Mouse (Mus musculus): ENCODE data around the gene Ccdc74a. TPM values are rescaled to one million over a fixed set of nuclear protein-coding genes. Genes with fewer than 3 reads are reported as not detected.
A peak's percentile ranks its signal among the peaks of the same experiment; 100 is the strongest.
"Not testable (repeated sequence)": the region's sequence is repeated elsewhere in the genome, so short reads cannot be mapped to it uniquely, and the experiment has no call there.

Gene Ccdc74a
- 4.8 and 4.9 TPM in 2 replicates for polyA plus RNA-seq (2015; fragmentation: Nextera tagmentation; extraction: Ambion mirVana)

DNA sequence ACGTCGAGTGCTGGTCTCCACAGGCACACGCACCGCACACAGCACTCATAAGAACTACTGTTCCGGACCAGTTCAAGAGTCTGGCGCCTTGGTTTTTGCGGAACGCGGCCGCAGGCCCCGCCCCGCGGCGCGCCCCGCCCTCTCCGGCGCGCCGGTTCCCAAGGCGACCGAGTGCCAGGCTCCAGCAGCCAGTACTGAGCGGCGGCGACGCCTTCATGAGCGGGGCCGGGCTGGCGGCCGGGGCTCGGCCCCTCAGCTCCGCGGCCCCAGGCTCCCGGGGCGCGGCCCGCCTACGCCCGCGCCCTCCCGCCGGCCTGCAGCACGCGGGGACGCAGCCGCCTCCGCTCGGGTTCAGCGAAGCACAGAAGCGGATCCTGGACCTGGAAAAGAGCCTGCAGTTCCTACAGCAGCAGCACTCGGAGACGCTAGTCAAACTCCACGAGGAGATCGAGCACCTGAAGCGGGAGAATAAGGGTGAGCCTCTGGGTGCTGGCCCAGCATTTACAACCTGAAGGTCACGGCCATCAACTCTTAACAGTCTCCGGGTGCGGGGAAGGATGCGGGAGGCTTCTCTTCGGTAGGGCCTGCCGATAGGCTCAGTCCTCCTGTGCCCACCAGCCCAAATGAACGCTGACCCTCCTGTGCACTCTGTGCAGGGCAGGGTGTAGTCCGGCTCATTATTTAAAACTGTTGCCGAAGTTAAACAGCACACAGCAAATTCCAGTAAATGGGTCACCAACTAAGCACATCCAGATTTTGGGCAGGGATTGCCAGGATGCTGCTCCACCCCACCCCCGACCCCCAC, at the start of gene Ccdc74a:
Gene Ccdc74a (plus strand): TSS at position 161 of the 805 bp plus-strand sequence.
- H3K36me3 ChIP-seq (ENCODE audit: control insufficient read depth, insufficient read depth, low read length), result peaks cover 10% of the 10 kb centered on the region; the same call in 1 of the 2 replicates
- 1% methylated on average over 62 of the region's 65 CpGs for WGBS
- no peaks in the 10 kb centered on the region for H3K27me3 ChIP-seq (ENCODE audit: control insufficient read depth, insufficient read depth, low read length)
- H3K27ac ChIP-seq (replicated peaks), result 0 out of 2 replicates have a peak within 1 kb of the TSS, but pooled peaks have one; percentile 35
- peak within 1 kb of the TSS; percentile 59 for H3K9ac ChIP-seq (ENCODE audit: low read length)
- DNase-seq (ENCODE audit: low spot score) (peak; percentile 92), ATAC-seq (ENCODE audit: low FRiP score, low TSS enrichment) (peak; percentile 98)
- peak within 1 kb of the TSS; percentile 51 for H3K4me3 ChIP-seq (ENCODE audit: low read depth, low read length)
- H3K4me2 ChIP-seq (replicated peaks; ENCODE audit: low read depth), result peak within 1 kb of the TSS; percentile 82
- no peaks in the 10 kb centered on the region for H3K9me3 ChIP-seq (ENCODE audit: control insufficient read depth, low read length)
- TF ChIP-seq EP300 (optimal IDR thresholded peaks at IDR 0.05) (no peak), CTCF (IDR thresholded peaks at IDR 0.05; ENCODE audit: low read depth) (no peak)
- H3K4me1 ChIP-seq (replicated peaks; ENCODE audit: control insufficient read depth, insufficient read depth), result no peaks in the 10 kb centered on the region; the same call in 1 of the 2 replicates

DNA sequence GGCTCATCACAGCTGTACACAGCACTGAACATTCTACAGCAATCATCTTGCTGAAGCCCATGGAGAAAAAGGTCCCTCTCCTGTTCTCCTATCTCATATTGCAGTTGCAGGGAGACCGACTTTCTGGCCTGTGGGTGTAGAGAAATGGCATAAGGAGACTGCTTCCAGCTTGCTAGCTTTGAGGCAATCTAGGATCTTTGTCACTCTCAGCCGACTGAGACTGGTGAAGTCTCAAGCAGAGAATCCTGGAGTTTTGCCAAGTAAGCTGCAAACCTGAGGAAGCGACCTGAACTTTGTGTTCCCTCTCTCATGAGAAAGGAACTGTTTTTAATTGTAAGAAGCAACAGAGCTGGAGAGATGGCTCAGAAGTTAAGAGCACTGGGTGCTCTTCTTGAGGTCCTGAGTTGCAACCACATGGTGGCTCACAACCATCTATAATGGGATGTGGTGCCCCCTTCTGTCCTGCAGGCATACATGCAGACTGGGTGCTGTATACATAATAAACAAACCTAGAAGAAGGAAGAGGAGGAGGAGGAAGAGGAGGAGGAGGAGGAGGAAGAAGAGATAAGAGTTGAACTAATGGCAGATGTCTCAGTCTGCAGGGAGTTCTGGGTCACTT, 45.2 kb upstream of the Ccdc74a start:
- H3K27ac ChIP-seq (replicated peaks), result no peak overlapping the region
- no peaks in the 10 kb centered on the region for H3K4me1 ChIP-seq (replicated peaks; ENCODE audit: control insufficient read depth, insufficient read depth)
- ATAC-seq (ENCODE audit: low FRiP score, low TSS enrichment) (no peak), DNase-seq (ENCODE audit: low spot score) (no peak)
- no peak overlapping the region for H3K4me2 ChIP-seq (replicated peaks; ENCODE audit: low read depth)
- no peaks in the 10 kb centered on the region for H3K36me3 ChIP-seq (ENCODE audit: control insufficient read depth, insufficient read depth, low read length)
- H3K27me3 ChIP-seq (ENCODE audit: control insufficient read depth, insufficient read depth, low read length), result no peaks in the 10 kb centered on the region
- peak; percentile 58 for TF ChIP-seq CTCF (IDR thresholded peaks at IDR 0.05; ENCODE audit: low read depth)
- TF ChIP-seq EP300 (optimal IDR thresholded peaks at IDR 0.05), result no peak
- WGBS, result 51% methylated on average over 3 of the region's 3 CpGs
- H3K9me3 ChIP-seq (ENCODE audit: control insufficient read depth, low read length), result no peaks in the 10 kb centered on the region
- no peak overlapping the region for H3K4me3 ChIP-seq (ENCODE audit: low read depth, low read length)
- no peak overlapping the region for H3K9ac ChIP-seq (ENCODE audit: low read length)

DNA sequence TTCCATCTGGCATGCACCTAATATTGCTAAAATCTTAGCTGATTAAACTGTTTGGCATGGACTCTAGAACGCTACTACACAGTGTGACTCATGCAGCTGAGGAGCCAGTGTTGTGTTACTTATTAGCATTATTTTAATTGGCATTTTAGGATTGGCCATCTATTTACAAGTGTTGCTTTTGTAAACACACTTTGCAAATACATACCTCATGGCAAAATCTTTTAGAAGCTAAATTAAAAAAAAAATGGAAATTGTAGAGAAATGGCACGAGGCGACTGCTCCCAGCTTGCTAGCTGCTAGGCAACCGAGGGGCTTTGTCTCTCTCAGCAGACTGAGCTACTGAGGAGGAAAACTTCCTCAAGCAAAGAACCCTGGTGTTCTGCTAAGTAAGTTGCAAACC, 41.3 kb upstream of the Ccdc74a start:
- no peak for ATAC-seq (ENCODE audit: low FRiP score, low TSS enrichment)
- no peak for DNase-seq (ENCODE audit: low spot score)
- 51% methylated on average over 4 of the region's 4 CpGs for whole genome bisulfite sequencing
- no peak overlapping the region for H3K27ac ChIP-seq (replicated peaks)
- H3K36me3 ChIP-seq (ENCODE audit: control insufficient read depth, insufficient read depth, low read length), result no peaks in the 10 kb centered on the region
- H3K9me3 ChIP-seq (ENCODE audit: control insufficient read depth, low read length), result no peaks in the 10 kb centered on the region
- no peak overlapping the region for H3K9ac ChIP-seq (ENCODE audit: low read length)
- no peak for TF ChIP-seq EP300 (optimal IDR thresholded peaks at IDR 0.05)
- TF ChIP-seq CTCF (IDR thresholded peaks at IDR 0.05; ENCODE audit: low read depth), result no peak
- no peak overlapping the region for H3K4me3 ChIP-seq (ENCODE audit: low read depth, low read length)
- no peaks in the 10 kb centered on the region for H3K27me3 ChIP-seq (ENCODE audit: control insufficient read depth, insufficient read depth, low read length)
- no peaks in the 10 kb centered on the region for H3K4me1 ChIP-seq (replicated peaks; ENCODE audit: control insufficient read depth, insufficient read depth)
- H3K4me2 ChIP-seq (replicated peaks; ENCODE audit: low read depth), result no peak overlapping the region

DNA sequence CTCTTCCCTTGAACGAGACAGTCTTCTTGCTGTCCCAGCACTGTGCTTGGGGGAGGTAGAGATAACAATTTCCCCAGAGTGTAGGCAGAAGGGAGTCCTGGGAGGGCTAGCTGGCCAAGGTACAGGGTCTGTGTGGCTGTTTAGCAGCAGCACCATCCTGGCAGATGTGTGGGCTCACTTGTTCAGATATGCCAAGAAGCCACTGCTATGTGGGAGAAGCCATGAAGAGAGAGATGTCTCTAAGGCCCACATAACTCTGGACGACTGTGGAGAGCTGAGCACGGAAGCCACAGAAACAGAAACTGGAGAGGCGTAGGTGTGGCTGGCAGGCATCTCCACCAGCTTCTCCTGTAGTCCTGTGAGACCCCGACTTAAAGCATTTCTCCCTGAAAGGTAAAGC, 40.6 kb upstream of the Ccdc74a start:
- no peak overlapping the region for H3K27ac ChIP-seq (replicated peaks)

DNA sequence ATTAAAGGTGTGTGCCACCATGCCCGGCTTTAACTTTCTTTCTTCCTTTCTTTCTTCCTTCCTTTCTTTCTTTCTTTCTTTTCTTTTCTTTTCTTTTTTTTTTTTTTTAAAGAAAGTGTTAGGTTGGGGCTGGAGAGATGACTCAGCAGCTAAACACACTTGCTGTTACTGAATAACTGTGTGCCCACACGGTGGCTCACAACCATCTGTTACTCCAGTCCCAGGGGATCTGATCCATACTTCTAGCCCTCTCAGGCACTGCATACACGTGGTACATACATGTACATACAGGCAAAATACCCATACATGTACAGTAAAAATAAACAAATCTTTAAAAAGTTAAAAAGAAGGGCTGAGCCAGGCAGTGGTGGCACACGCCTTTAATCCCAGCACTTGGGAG, 34.9 kb upstream of the Ccdc74a start:
- H3K9ac ChIP-seq (ENCODE audit: low read length), result no peak overlapping the region
- H3K36me3 ChIP-seq (ENCODE audit: control insufficient read depth, insufficient read depth, low read length), result no peaks in the 10 kb centered on the region
- H3K4me3 ChIP-seq (ENCODE audit: low read depth, low read length), result no peak overlapping the region
- DNase-seq (ENCODE audit: low spot score) (no peak), ATAC-seq (ENCODE audit: low FRiP score, low TSS enrichment) (no peak)
- no peaks in the 10 kb centered on the region for H3K4me1 ChIP-seq (replicated peaks; ENCODE audit: control insufficient read depth, insufficient read depth)
- no peaks in the 10 kb centered on the region for H3K27me3 ChIP-seq (ENCODE audit: control insufficient read depth, insufficient read depth, low read length)
- TF ChIP-seq EP300 (optimal IDR thresholded peaks at IDR 0.05), result no peak
- no peak for TF ChIP-seq CTCF (IDR thresholded peaks at IDR 0.05; ENCODE audit: low read depth)
- no peak overlapping the region for H3K27ac ChIP-seq (replicated peaks)
- H3K9me3 ChIP-seq (ENCODE audit: control insufficient read depth, low read length), result no peaks in the 10 kb centered on the region
- 53% methylated on average over 4 of the region's 4 CpGs for WGBS
- H3K4me2 ChIP-seq (replicated peaks; ENCODE audit: low read depth), result no peak overlapping the region

More for the DNA sequence above, 40.6 kb upstream of the Ccdc74a start:
- Histone ChIP-seq H3K9me3 (ENCODE audit: control insufficient read depth, low read length) (no peaks in the 10 kb centered on the region), H3K9ac (ENCODE audit: low read length) (no peak overlapping the region), H3K27me3 (ENCODE audit: control insufficient read depth, insufficient read depth, low read length) (no peaks in the 10 kb centered on the region), H3K36me3 (ENCODE audit: control insufficient read depth, insufficient read depth, low read length) (no peaks in the 10 kb centered on the region), H3K4me3 (ENCODE audit: low read depth, low read length) (no peak overlapping the region), H3K4me1 (replicated peaks; ENCODE audit: control insufficient read depth, insufficient read depth) (no peaks in the 10 kb centered on the region), H3K4me2 (replicated peaks; ENCODE audit: low read depth) (no peak overlapping the region)
- 73% methylated on average over 5 of the region's 5 CpGs for WGBS
- ATAC-seq (ENCODE audit: low FRiP score, low TSS enrichment) (no peak), DNase-seq (ENCODE audit: low spot score) (no peak)
- TF ChIP-seq EP300 (optimal IDR thresholded peaks at IDR 0.05), result no peak
- TF ChIP-seq CTCF (IDR thresholded peaks at IDR 0.05; ENCODE audit: low read depth), result no peak

DNA sequence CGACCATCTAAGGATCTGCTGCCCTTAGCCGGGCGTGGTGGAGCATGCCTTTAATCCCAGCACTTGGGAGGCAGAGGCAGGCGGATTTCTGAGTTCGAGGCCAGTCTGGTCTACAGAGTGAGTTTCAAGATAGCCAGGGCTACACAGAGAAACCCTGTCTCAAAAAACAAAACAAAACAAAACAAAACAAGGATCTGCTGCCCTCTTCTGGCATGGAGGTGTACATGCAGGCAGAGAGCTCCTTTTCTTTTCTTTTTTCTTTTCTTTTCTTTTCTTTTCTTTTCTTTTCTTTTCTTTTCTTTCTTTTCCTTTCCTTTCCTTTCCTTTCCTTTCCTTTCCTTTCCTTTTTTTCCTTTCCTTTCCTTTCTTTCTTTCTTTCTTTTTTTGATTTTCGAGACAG, 31.5 kb upstream of the Ccdc74a start:
- TF ChIP-seq CTCF (IDR thresholded peaks at IDR 0.05; ENCODE audit: low read depth), result peak; percentile 70
- H3K9ac ChIP-seq (ENCODE audit: low read length); ATAC-seq (ENCODE audit: low FRiP score, low TSS enrichment); H3K9me3 ChIP-seq (ENCODE audit: control insufficient read depth, low read length); H3K4me1 ChIP-seq (replicated peaks; ENCODE audit: control insufficient read depth, insufficient read depth); H3K4me3 ChIP-seq (ENCODE audit: low read depth, low read length); H3K4me2 ChIP-seq (replicated peaks; ENCODE audit: low read depth); H3K36me3 ChIP-seq (ENCODE audit: control insufficient read depth, insufficient read depth, low read length); DNase-seq (ENCODE audit: low spot score); H3K27ac ChIP-seq (replicated peaks); H3K27me3 ChIP-seq (ENCODE audit: control insufficient read depth, insufficient read depth, low read length): not testable (repeated sequence)
- 91% methylated on average over 6 of the region's 6 CpGs for WGBS

Data from stomach, postnatal 0 days (tissue).